Mouse (Mus musculus) CD4-positive naive resting alpha-beta T cell, adult 76 days (primary cell): ENCODE results near the gene Ywhaq. TPM values are rescaled to one million over a fixed set of nuclear protein-coding genes. Genes with fewer than 3 reads are reported as not detected.

ENCODE experiments used
- total RNA-seq: library from RNA; stranded (reverse); gene quantifications from one replicate; pipeline ENCODE4 v1.2.4, GENCODE M21; 2023

The Ywhaq gene
- 132 TPM for total RNA-seq

GRCm38 (mm10) chr12:21417100-21418070, at the start of gene Ywhaq:
Ywhaq (minus strand) TSS chr12:21417637.

GRCm38 (mm10) chr12:21373100-21373819, 44.2 kb downstream of the Ywhaq start, which contains the start of gene Adam17:
Adam17 (minus strand) TSS chr12:21373632.

Other genes with a start within 250 kb of the Ywhaq start
- 76.0 TPM for gene Cpsf3, start 132.2 kb downstream of the Ywhaq start, total RNA-seq
- gene Itgb1bp1, start 131.4 kb downstream of the Ywhaq start, total RNA-seq = 42.3 TPM
- gene Iah1, start 101.2 kb downstream of the Ywhaq start, total RNA-seq = 22.8 TPM
- gene Adam17, start 44.0 kb downstream of the Ywhaq start, total RNA-seq = 54.5 TPM